Mouse (Mus musculus): ENCODE data around the gene Abhd17a.

- TF ChIP-seq CTCF (IDR thresholded peaks at IDR 0.05; ENCODE audit: borderline replicate concordance, control insufficient read depth, extremely low read depth, insufficient read depth, low read length, poor library complexity) (peak; percentile 94; the same call in 1 of the 2 replicates), POLR2A (IDR thresholded peaks at IDR 0.05; ENCODE audit: control insufficient read depth, extremely low read depth, insufficient read depth, low read length, poor library complexity) (no peak)
Measured at GRCm38 (mm10) chr10:80566375-80567092, 23.6 kb downstream of the Abhd17a start.

Data from thymus, adult 2 months (tissue).